Mouse (Mus musculus): ENCODE data around the gene A830005F24Rik.

GRCm38 (mm10) chr13:48513003-48513929 is at the start of gene A830005F24Rik, which contains the start of gene Zfp169:
- TF ChIP-seq ZNF384 (IDR thresholded peaks at IDR 0.05; ENCODE audit: low read depth, low read length): no peak
- peak; percentile 94 for TF ChIP-seq HCFC1 (IDR thresholded peaks at IDR 0.05; ENCODE audit: borderline replicate concordance, insufficient read depth, low read length)
